Mouse (Mus musculus): ENCODE data around the gene Gale. TPM values are rescaled to one million over a fixed set of nuclear protein-coding genes. Genes with fewer than 3 reads are reported as not detected.
A peak's percentile ranks its signal among the peaks of the same experiment; 100 is the strongest.
"Not testable (repeated sequence)": the region's sequence is repeated elsewhere in the genome, so short reads cannot be mapped to it uniquely, and the experiment has no call there.

The Gale gene
- polyA plus RNA-seq, 1 experiment from 2014 or later = 50.5 TPM

GRCm38 (mm10) chr4:135968271-135968869, 4.8 kb downstream of the Gale start:
- no peak overlapping the region for H3K4me3 ChIP-seq (ENCODE audit: low read depth, low read length)
- H3K36me3 ChIP-seq (ENCODE audit: control insufficient read depth, insufficient read depth, low read length) = peaks cover 47% of the 10 kb centered on the region
- H3K4me2 ChIP-seq (ENCODE audit: low read depth, low read length) = no peak overlapping the region
- H3K4me1 ChIP-seq (ENCODE audit: control insufficient read depth, insufficient read depth, low read length) = peaks cover 8% of the 10 kb centered on the region
- no peaks in the 10 kb centered on the region for H3K27me3 ChIP-seq (replicated peaks; ENCODE audit: control insufficient read depth, insufficient read depth, low read length)
- 74% methylated on average over 13 of the region's 19 CpGs for WGBS
- no peak overlapping the region for H3K9ac ChIP-seq (ENCODE audit: low read depth, low read length)
- no peaks in the 10 kb centered on the region for H3K9me3 ChIP-seq (ENCODE audit: control insufficient read depth, low read length)
- no peak for DNase-seq (ENCODE audit: low spot score)
- ATAC-seq (ENCODE audit: low read depth) = no peak
- H3K27ac ChIP-seq (replicated peaks; ENCODE audit: low read depth, low read length) = no peak overlapping the region

GRCm38 (mm10) chr4:135969070-135969750, 5.7 kb downstream of the Gale start:
- no peak overlapping the region for H3K27ac ChIP-seq (replicated peaks; ENCODE audit: low read depth, low read length)
- H3K4me1 ChIP-seq (ENCODE audit: control insufficient read depth, insufficient read depth, low read length) = peaks cover 8% of the 10 kb centered on the region
- 82% methylated on average over 13 of the region's 13 CpGs for WGBS
- ATAC-seq (ENCODE audit: low read depth) (no peak), DNase-seq (ENCODE audit: low spot score) (no peak)
- H3K36me3 ChIP-seq (ENCODE audit: control insufficient read depth, insufficient read depth, low read length) = peaks cover 51% of the 10 kb centered on the region
- no peaks in the 10 kb centered on the region for H3K9me3 ChIP-seq (ENCODE audit: control insufficient read depth, low read length)
- H3K27me3 ChIP-seq (replicated peaks; ENCODE audit: control insufficient read depth, insufficient read depth, low read length) = no peaks in the 10 kb centered on the region
- no peak overlapping the region for H3K4me3 ChIP-seq (ENCODE audit: low read depth, low read length)
- no peak overlapping the region for H3K9ac ChIP-seq (ENCODE audit: low read depth, low read length)
- no peak overlapping the region for H3K4me2 ChIP-seq (ENCODE audit: low read depth, low read length)

- peaks cover 63% of the 10 kb centered on the region for H3K36me3 ChIP-seq (ENCODE audit: control insufficient read depth, insufficient read depth, low read length)
- WGBS = 83% methylated on average over 11 of the region's 11 CpGs
- H3K27ac ChIP-seq (replicated peaks; ENCODE audit: low read depth, low read length) = no peak overlapping the region
- peak overlapping the region; percentile 77; the same call in 1 of the 2 replicates for H3K9ac ChIP-seq (ENCODE audit: low read depth, low read length)
- peaks cover 8% of the 10 kb centered on the region for H3K4me1 ChIP-seq (ENCODE audit: control insufficient read depth, insufficient read depth, low read length)
- no peaks in the 10 kb centered on the region for H3K9me3 ChIP-seq (ENCODE audit: control insufficient read depth, low read length)
- ATAC-seq (ENCODE audit: low read depth) (no peak), DNase-seq (ENCODE audit: low spot score) (no peak)
- no peak overlapping the region for H3K4me3 ChIP-seq (ENCODE audit: low read depth, low read length)
- H3K4me2 ChIP-seq (ENCODE audit: low read depth, low read length) = 0 out of 2 replicates have a peak overlapping the region, but pooled peaks have one; percentile 12
- H3K27me3 ChIP-seq (replicated peaks; ENCODE audit: control insufficient read depth, insufficient read depth, low read length) = no peaks in the 10 kb centered on the region
Measured at GRCm38 (mm10) chr4:135970585-135970984, 7.1 kb downstream of the Gale start.

GRCm38 (mm10) chr4:135971805-135972555, 8.5 kb downstream of the Gale start:
- Histone ChIP-seq H3K9me3 (ENCODE audit: control insufficient read depth, low read length) (no peaks in the 10 kb centered on the region), H3K4me3 (ENCODE audit: low read depth, low read length) (peak overlapping the region; percentile 77), H3K36me3 (ENCODE audit: control insufficient read depth, insufficient read depth, low read length) (peaks cover 64% of the 10 kb centered on the region), H3K9ac (ENCODE audit: low read depth, low read length) (peak overlapping the region; percentile 77), H3K27me3 (replicated peaks; ENCODE audit: control insufficient read depth, insufficient read depth, low read length) (no peaks in the 10 kb centered on the region), H3K4me1 (ENCODE audit: control insufficient read depth, insufficient read depth, low read length) (peaks cover 8% of the 10 kb centered on the region), H3K4me2 (ENCODE audit: low read depth, low read length) (peak overlapping the region; percentile 87), H3K27ac (replicated peaks; ENCODE audit: low read depth, low read length) (peak overlapping the region; percentile 13)
- WGBS = 1% methylated on average over 19 of the region's 35 CpGs
- ATAC-seq (ENCODE audit: low read depth) (peak; percentile 24; the same call in 1 of the 2 replicates), DNase-seq (ENCODE audit: low spot score) (no peak)

DNA sequence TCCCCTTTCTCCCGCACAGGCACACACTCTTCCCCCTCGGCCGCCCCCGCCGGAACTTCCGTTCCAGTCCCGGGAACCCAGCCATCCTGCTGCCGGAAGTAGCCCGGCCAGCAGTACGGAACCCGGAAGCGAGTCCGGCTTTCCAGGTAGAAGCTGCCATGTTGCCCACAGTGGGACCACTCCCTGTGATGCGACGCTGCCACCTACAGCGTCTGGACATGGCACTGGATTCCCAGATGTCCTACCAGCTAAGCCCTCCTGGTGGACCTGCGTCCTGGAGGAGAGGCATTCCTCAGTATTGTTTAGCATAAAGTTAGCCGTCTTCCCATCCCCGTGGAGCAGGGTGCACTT, 9.0 kb downstream of the Gale start, which contains the start of gene Lypla2:
Gene Lypla2 (minus strand): TSS at position 71 of the 351 bp plus-strand sequence.
- WGBS = under 1% methylated on average over 18 of the region's 19 CpGs
- Histone ChIP-seq H3K4me3 (ENCODE audit: low read depth, low read length) (peak within 1 kb of the TSS; percentile 77), H3K4me1 (ENCODE audit: control insufficient read depth, insufficient read depth, low read length) (peaks cover 8% of the 10 kb centered on the region), H3K36me3 (ENCODE audit: control insufficient read depth, insufficient read depth, low read length) (peaks cover 63% of the 10 kb centered on the region), H3K27me3 (replicated peaks; ENCODE audit: control insufficient read depth, insufficient read depth, low read length) (no peaks in the 10 kb centered on the region), H3K4me2 (ENCODE audit: low read depth, low read length) (peak within 1 kb of the TSS; percentile 87), H3K9ac (ENCODE audit: low read depth, low read length) (peak within 1 kb of the TSS; percentile 77), H3K9me3 (ENCODE audit: control insufficient read depth, low read length) (no peaks in the 10 kb centered on the region), H3K27ac (replicated peaks; ENCODE audit: low read depth, low read length) (peak within 1 kb of the TSS; percentile 13)
- ATAC-seq (ENCODE audit: low read depth) (peak; percentile 86), DNase-seq (ENCODE audit: low spot score) (peak; percentile 93)

GRCm38 (mm10) chr4:135972911-135973811, 9.6 kb downstream of the Gale start:
- H3K36me3 ChIP-seq (ENCODE audit: control insufficient read depth, insufficient read depth, low read length) = peaks cover 56% of the 10 kb centered on the region
- 75% methylated on average over 13 of the region's 13 CpGs for WGBS
- H3K27ac ChIP-seq (replicated peaks; ENCODE audit: low read depth, low read length) = no peak overlapping the region
- H3K4me2 ChIP-seq (ENCODE audit: low read depth, low read length) = peak overlapping the region; percentile 87
- DNase-seq (ENCODE audit: low spot score) (no peak), ATAC-seq (ENCODE audit: low read depth) (no peak)
- peak overlapping the region; percentile 77 for H3K4me3 ChIP-seq (ENCODE audit: low read depth, low read length)
- no peaks in the 10 kb centered on the region for H3K9me3 ChIP-seq (ENCODE audit: control insufficient read depth, low read length)
- H3K27me3 ChIP-seq (replicated peaks; ENCODE audit: control insufficient read depth, insufficient read depth, low read length) = no peaks in the 10 kb centered on the region
- peak overlapping the region; percentile 77 for H3K9ac ChIP-seq (ENCODE audit: low read depth, low read length)
- H3K4me1 ChIP-seq (ENCODE audit: control insufficient read depth, insufficient read depth, low read length) = peaks cover 8% of the 10 kb centered on the region

DNA sequence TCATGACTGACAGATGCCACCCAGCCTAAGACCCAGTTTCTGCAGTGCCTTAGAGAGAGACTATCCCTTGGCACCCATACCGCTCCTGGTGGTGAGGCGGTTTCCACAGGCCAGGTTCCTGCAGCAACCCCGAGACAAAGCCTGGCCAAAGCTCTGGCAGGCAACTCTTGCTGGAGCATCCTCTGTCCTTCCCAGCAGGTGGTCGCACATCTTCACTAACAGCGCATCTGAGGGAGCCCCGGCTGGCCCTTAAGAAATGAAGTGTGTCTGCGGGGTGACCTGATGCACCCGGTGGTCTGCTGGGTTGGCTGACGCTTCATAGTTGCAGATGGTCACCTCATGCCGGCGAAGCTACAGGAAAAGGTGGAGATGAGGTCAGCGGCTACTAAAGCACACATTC, 12.6 kb downstream of the Gale start:
- 90% methylated on average over 12 of the region's 12 CpGs for WGBS
- Histone ChIP-seq H3K36me3 (ENCODE audit: control insufficient read depth, insufficient read depth, low read length) (peaks cover 46% of the 10 kb centered on the region), H3K4me2 (ENCODE audit: low read depth, low read length) (no peak overlapping the region), H3K27ac (replicated peaks; ENCODE audit: low read depth, low read length) (no peak overlapping the region), H3K4me1 (ENCODE audit: control insufficient read depth, insufficient read depth, low read length) (peaks cover 7% of the 10 kb centered on the region), H3K27me3 (replicated peaks; ENCODE audit: control insufficient read depth, insufficient read depth, low read length) (no peaks in the 10 kb centered on the region), H3K9ac (ENCODE audit: low read depth, low read length) (no peak overlapping the region; the same call in 1 of the 2 replicates), H3K4me3 (ENCODE audit: low read depth, low read length) (no peak overlapping the region), H3K9me3 (ENCODE audit: control insufficient read depth, low read length) (no peaks in the 10 kb centered on the region)
- no peak for DNase-seq (ENCODE audit: low spot score)
- ATAC-seq (ENCODE audit: low read depth) = no peak

GRCm38 (mm10) chr4:135980223-135980622, 16.7 kb downstream of the Gale start:
- H3K4me2 ChIP-seq (ENCODE audit: low read depth, low read length); ATAC-seq (ENCODE audit: low read depth); H3K27me3 ChIP-seq (replicated peaks; ENCODE audit: control insufficient read depth, insufficient read depth, low read length); H3K4me3 ChIP-seq (ENCODE audit: low read depth, low read length); H3K4me1 ChIP-seq (ENCODE audit: control insufficient read depth, insufficient read depth, low read length); H3K9ac ChIP-seq (ENCODE audit: low read depth, low read length); H3K27ac ChIP-seq (replicated peaks; ENCODE audit: low read depth, low read length); H3K9me3 ChIP-seq (ENCODE audit: control insufficient read depth, low read length); DNase-seq (ENCODE audit: low spot score): not testable (repeated sequence)
- WGBS = 92% methylated on average over 5 of the region's 5 CpGs
- H3K36me3 ChIP-seq (ENCODE audit: control insufficient read depth, insufficient read depth, low read length) = peaks cover 56% of the 10 kb centered on the region

All from embryonic facial prominence, embryonic 14.5 days (tissue).